Comparison of ENCODE assay signal across 8 mouse cellular contexts in genomic region chr7:140903212-140903611, GRCm38 (mm10). TPM values are rescaled to one million over a fixed set of nuclear protein-coding genes. Genes with fewer than 3 reads are reported as not detected.
DNase-seq lines count a peak whose midpoint lies in the region; ATAC-seq and TF ChIP-seq lines count a peak whose summit lies in the region.

No protein-coding gene starts in this region.

- 19% methylated on average over 13 of the region's 13 CpGs for WGBS in lung, postnatal 0 days

- ATAC-seq in erythroblast, adult 5-6 weeks (replicated peaks; ENCODE audit: low FRiP score, poor library complexity, severe bottlenecking) = peak; percentile 62
- peak; percentile 62 for ATAC-seq in lung, postnatal 0 days

- H3K27ac ChIP-seq in lung, postnatal 0 days (ENCODE audit: low read length) = no peak overlapping the region

- H3K4me1 ChIP-seq in lung, postnatal 0 days (ENCODE audit: insufficient read depth, low read depth, low read length) = no peaks in the 10 kb centered on the region

- peaks cover 3% of the 10 kb centered on the region for H3K36me3 ChIP-seq in lung, postnatal 0 days (ENCODE audit: insufficient read depth, low read length)

- no peaks in the 10 kb centered on the region for H3K27me3 ChIP-seq in lung, postnatal 0 days (replicated peaks; ENCODE audit: insufficient read depth, low read length)

- H3K4me3 ChIP-seq in lung, postnatal 0 days (ENCODE audit: low read depth, low read length) = no peak overlapping the region

- TF ChIP-seq EP300 in lung, postnatal 0 days (IDR thresholded peaks at IDR 0.05) = no peak

- intact Hi-C loops in heart, postnatal 36 days (cut with DNase I) = loop anchor here (1.0 kb wide), 1 partner anchor 59 kb away; no protein-coding TSS in a partner anchor

- peak; percentile 65 to 74 for DNase-seq in CD8-positive naive resting alpha-beta T cell, adult 2 months (ENCODE audit: low read depth in 2 of 2, low spot score in 2 of 2)
- peak; percentile 59 for DNase-seq in brain, adult 2 months (ENCODE audit: low read depth, low spot score)
- DNase-seq in heart, postnatal 36 days = peak; percentile 82 to 92
- DNase-seq in layer of hippocampus, adult 9-11 months = peak; percentile 48
- DNase-seq in lung, postnatal 0 days (ENCODE audit: low spot score) = peak; percentile 69
- peak; percentile 80 for DNase-seq in ovary, postnatal 36 days (ENCODE audit: low spot score)
- DNase-seq in thymus, postnatal 36 days = peak; percentile 71 to 81

- no peaks in the 10 kb centered on the region for H3K9me3 ChIP-seq in lung, postnatal 0 days (ENCODE audit: low read length)

- no peak overlapping the region for H3K9ac ChIP-seq in lung, postnatal 0 days (replicated peaks; ENCODE audit: low read depth)

- no peak overlapping the region for H3K4me2 ChIP-seq in lung, postnatal 0 days (replicated peaks; ENCODE audit: low read depth, low read length)

- TF ChIP-seq CTCF in lung, postnatal 0 days (IDR thresholded peaks at IDR 0.05) = peak; percentile 95

RNA-seq across cellular contexts. Expression of gene Cox8b, which starts 3.0 kb away (rescaled TPM):
- total RNA-seq in erythroblast, adult 5-6 weeks (2015; ENCODE audit: low replicate concordance) = not detected in 2 replicates
- not detected in 2 replicates for total RNA-seq in erythroblast, adult 5-6 weeks (2017; ENCODE audit: low replicate concordance)
- 1,000 to 10,000 TPM; 2,774 to 2,839 TPM for total RNA-seq in heart, postnatal 36 days (2021)
- 13.1 and 18.3 TPM in 2 replicates for polyA plus RNA-seq in lung, postnatal 0 days (2015; fragmentation: Nextera tagmentation; extraction: Ambion mirVana)

RNA-seq across cellular contexts. Expression of gene Nlrp6, which starts 17.5 kb away (rescaled TPM):
- not detected in 2 replicates for total RNA-seq in erythroblast, adult 5-6 weeks (2015; ENCODE audit: low replicate concordance)
- total RNA-seq in erythroblast, adult 5-6 weeks (2017; ENCODE audit: low replicate concordance) = not detected in 2 replicates
- not detected for total RNA-seq in heart, postnatal 36 days (2021)
- 0.07 and 0.10 TPM in 2 replicates for polyA plus RNA-seq in lung, postnatal 0 days (2015; fragmentation: Nextera tagmentation; extraction: Ambion mirVana)

RNA-seq across cellular contexts. Expression of gene Sirt3, which starts 21.1 kb away (rescaled TPM):
- 1.9 and 12.1 TPM in 2 replicates for total RNA-seq in erythroblast, adult 5-6 weeks (2015; ENCODE audit: low replicate concordance)
- total RNA-seq in erythroblast, adult 5-6 weeks (2017; ENCODE audit: low replicate concordance) = 1.4 and 2.1 TPM in 2 replicates
- 10 to 100 TPM; 62.1 to 71.1 TPM for total RNA-seq in heart, postnatal 36 days (2021)
- polyA plus RNA-seq in lung, postnatal 0 days (2015; fragmentation: Nextera tagmentation; extraction: Ambion mirVana) = 23.7 and 25.8 TPM in 2 replicates

RNA-seq across cellular contexts. Expression of gene Psmd13, which starts 21.4 kb away (rescaled TPM):
- 13.1 and 37.0 TPM in 2 replicates for total RNA-seq in erythroblast, adult 5-6 weeks (2015; ENCODE audit: low replicate concordance)
- 56.0 and 77.4 TPM in 2 replicates for total RNA-seq in erythroblast, adult 5-6 weeks (2017; ENCODE audit: low replicate concordance)
- total RNA-seq in heart, postnatal 36 days (2021) = 10 to 100 TPM; 85.8 to 92.3 TPM
- 157 and 164 TPM in 2 replicates for polyA plus RNA-seq in lung, postnatal 0 days (2015; fragmentation: Nextera tagmentation; extraction: Ambion mirVana)

RNA-seq across cellular contexts. Expression of gene Pgghg, which starts 38.0 kb away (rescaled TPM):
- 0.38 and 3.8 TPM in 2 replicates for total RNA-seq in erythroblast, adult 5-6 weeks (2015; ENCODE audit: low replicate concordance)
- total RNA-seq in erythroblast, adult 5-6 weeks (2017; ENCODE audit: low replicate concordance) = 1.5 and 3.3 TPM in 2 replicates
- 1 to 10 TPM; 4.4 to 4.9 TPM for total RNA-seq in heart, postnatal 36 days (2021)
- polyA plus RNA-seq in lung, postnatal 0 days (2015; fragmentation: Nextera tagmentation; extraction: Ambion mirVana) = 12.7 and 14.4 TPM in 2 replicates

Comparison
In these comparisons a context has a peak if more than half of its experiments do, and no peak if none do; other contexts are left out.
1. RNA of gene Cox8b, which starts 3.0 kb away (total RNA-seq): 2,774 to 2,839 TPM in heart, postnatal 36 days; not detected in erythroblast, adult 5-6 weeks; every median in the first group is over 1,000 times any median in the second.
2. RNA of gene Sirt3, which starts 21.1 kb away (total RNA-seq): 62.1 to 71.1 TPM in heart, postnatal 36 days; 1.4 to 12.1 TPM in erythroblast, adult 5-6 weeks; every median in the first group is over 4 times any median in the second.
3. Peak in every context shown above with its lines, with median percentiles within 50 percentile points of each other: DNase-seq.